In genomic region chr11:115513271-115514237, GRCm38 (mm10) we compare ENCODE assay signal across 8 mouse cellular contexts. TPM values are rescaled to one million over a fixed set of nuclear protein-coding genes. Genes with fewer than 3 reads are reported as not detected.
DNase-seq lines count a peak whose midpoint lies in the region; ATAC-seq and TF ChIP-seq lines count a peak whose summit lies in the region.

No protein-coding gene starts in this region.

- H3K4me2 ChIP-seq in heart, embryonic 16.5 days (ENCODE audit: low read depth, low read length), result peak overlapping the region; percentile 94

- H3K27me3 ChIP-seq in heart, embryonic 16.5 days (ENCODE audit: control insufficient read depth, insufficient read depth, low read length), result no peaks in the 10 kb centered on the region

- WGBS in bone marrow, adult 2 months, result under 1% methylated on average over 57 of the region's 57 CpGs
- WGBS in heart, embryonic 16.5 days, result under 1% methylated on average over 57 of the region's 57 CpGs

- in situ Hi-C loops in ES-E14 (cut with MboI; ENCODE audit: low sequenced_read_pairs in 2 of 2, unreplicated experiment in 2 of 2), result no loop called here

- ATAC-seq in erythroblast, adult 5-6 weeks (replicated peaks; ENCODE audit: low FRiP score, poor library complexity, severe bottlenecking), result peak; percentile 48
- ATAC-seq in heart, embryonic 16.5 days (replicated peaks; ENCODE audit: extremely low read depth, insufficient read depth, low FRiP score), result peak; percentile 50

- peak; percentile 9; the same call in 1 of the 2 replicates for TF ChIP-seq POLR2A in bone marrow, adult 2 months (IDR thresholded peaks at IDR 0.05; ENCODE audit: borderline replicate concordance, control insufficient read depth, low read depth, low read length)

- no peak for TF ChIP-seq CTCF in bone marrow, adult 2 months (IDR thresholded peaks at IDR 0.05; ENCODE audit: control insufficient read depth, insufficient read depth, low read length)

- H3K36me3 ChIP-seq in ES-E14 (ENCODE audit: control insufficient read depth, insufficient read depth, low read length, poor library complexity, severe bottlenecking), result peaks cover 4% of the 10 kb centered on the region; the same call in 1 of the 2 replicates
- no peaks in the 10 kb centered on the region for H3K36me3 ChIP-seq in heart, embryonic 16.5 days (ENCODE audit: control insufficient read depth, insufficient read depth)

- peak overlapping the region; percentile 81 for H3K27ac ChIP-seq in ES-E14 (ENCODE audit: insufficient read depth, low read depth, low read length, poor library complexity, severe bottlenecking)
- peak overlapping the region; percentile 90 for H3K27ac ChIP-seq in bone marrow, adult 2 months (ENCODE audit: control insufficient read depth, insufficient read depth, low read depth, low read length, poor library complexity)
- peak overlapping the region; percentile 90 for H3K27ac ChIP-seq in heart, embryonic 16.5 days (ENCODE audit: low read length)

- peaks cover 9 to 22% of the 10 kb centered on the region in 2 experiments; a peak in 3 of 4 replicates for H3K4me1 ChIP-seq in ES-E14 (ENCODE audit: control insufficient read depth in 2 of 2, insufficient read depth in 2 of 2, low read length in 2 of 2, poor library complexity in 1 of 2)
- H3K4me1 ChIP-seq in bone marrow, adult 2 months (ENCODE audit: control insufficient read depth, insufficient read depth, low read length), result peaks cover 17% of the 10 kb centered on the region
- H3K4me1 ChIP-seq in heart, embryonic 16.5 days (ENCODE audit: control insufficient read depth, insufficient read depth, low read length), result peaks cover 45% of the 10 kb centered on the region

- H3K9me3 ChIP-seq in ES-E14 (ENCODE audit: control insufficient read depth, insufficient read depth, low read depth, low read length), result no peaks in the 10 kb centered on the region
- no peaks in the 10 kb centered on the region for H3K9me3 ChIP-seq in heart, embryonic 16.5 days (replicated peaks; ENCODE audit: control insufficient read depth, low read length)

- peak overlapping the region; percentile 74 to 99 for H3K4me3 ChIP-seq in ES-E14 (ENCODE audit: insufficient read depth in 1 of 2, low read depth in 1 of 2, low read length in 2 of 2, poor library complexity in 1 of 2, severe bottlenecking in 1 of 2)
- peak overlapping the region; percentile 96 for H3K4me3 ChIP-seq in bone marrow, adult 2 months (replicated peaks; ENCODE audit: control insufficient read depth, low read depth, low read length)
- peak overlapping the region; percentile 93 for H3K4me3 ChIP-seq in heart, embryonic 16.5 days (ENCODE audit: low read length)

- peak overlapping the region; percentile 98 for H3K9ac ChIP-seq in ES-E14 (ENCODE audit: insufficient read depth, low read depth, low read length, poor library complexity, severe bottlenecking)
- H3K9ac ChIP-seq in heart, embryonic 16.5 days (ENCODE audit: low read length), result peak overlapping the region; percentile 98

- DNase-seq in ES-E14 (ENCODE audit: low read depth, low spot score), result peak; percentile 44
- DNase-seq in kidney, postnatal 10 days, result peak; percentile 59
- DNase-seq in lung, postnatal 25 days (ENCODE audit: low spot score), result peak; percentile 28
- peak; percentile 68 for DNase-seq in retina, postnatal 1 day
- DNase-seq in layer of hippocampus, adult 9-10 months (ENCODE audit: low spot score), result no peak

TF ChIP-seq in ES-E14, 5 proteins besides CTCF, POLR2A, EP300 and RAD21:
- TF ChIP-seq ZC3H11A (IDR thresholded peaks at IDR 0.05; ENCODE audit: borderline replicate concordance, low read depth, low read length) (no peak), HCFC1 (IDR thresholded peaks at IDR 0.05; ENCODE audit: borderline replicate concordance, insufficient read depth, low read length) (0 out of 2 replicates have a peak, but pooled peaks have one; percentile 36)

RNA-seq across cellular contexts. Expression of gene Jpt1, which starts 0.6 kb away (rescaled TPM):
- total RNA-seq in ES-E14 (2012; rRNA removed), result 164 and 205 TPM in 2 replicates
- 106 and 149 TPM in 2 replicates for polyA plus RNA-seq in bone marrow, adult 2 months (2011; ENCODE audit: insufficient read depth, insufficient read length, low replicate concordance, missing spikeins)
- 105 and 112 TPM in 2 replicates for total RNA-seq in erythroblast, adult 5-6 weeks (2015; ENCODE audit: low replicate concordance)
- total RNA-seq in erythroblast, adult 5-6 weeks (2017; ENCODE audit: low replicate concordance), result 114 and 134 TPM in 2 replicates
- polyA plus RNA-seq in heart, embryonic 16.5 days (2015; fragmentation: Nextera tagmentation; extraction: Ambion mirVana), result 523 and 525 TPM in 2 replicates

RNA-seq across cellular contexts. Expression of gene Nt5c, which starts 21.9 kb away (rescaled TPM):
- 37.2 and 50.5 TPM in 2 replicates for total RNA-seq in ES-E14 (2012; rRNA removed)
- 47.5 and 56.4 TPM in 2 replicates for polyA plus RNA-seq in bone marrow, adult 2 months (2011; ENCODE audit: insufficient read depth, insufficient read length, low replicate concordance, missing spikeins)
- 32.8 and 52.3 TPM in 2 replicates for total RNA-seq in erythroblast, adult 5-6 weeks (2015; ENCODE audit: low replicate concordance)
- 14.1 and 16.0 TPM in 2 replicates for total RNA-seq in erythroblast, adult 5-6 weeks (2017; ENCODE audit: low replicate concordance)
- 60.1 and 64.9 TPM in 2 replicates for polyA plus RNA-seq in heart, embryonic 16.5 days (2015; fragmentation: Nextera tagmentation; extraction: Ambion mirVana)

RNA-seq across cellular contexts. Expression of gene Sumo2, which starts 22.5 kb away (rescaled TPM):
- 325 and 579 TPM in 2 replicates for total RNA-seq in ES-E14 (2012; rRNA removed)
- 188 and 202 TPM in 2 replicates for polyA plus RNA-seq in bone marrow, adult 2 months (2011; ENCODE audit: insufficient read depth, insufficient read length, low replicate concordance, missing spikeins)
- 126 and 222 TPM in 2 replicates for total RNA-seq in erythroblast, adult 5-6 weeks (2015; ENCODE audit: low replicate concordance)
- 154 and 170 TPM in 2 replicates for total RNA-seq in erythroblast, adult 5-6 weeks (2017; ENCODE audit: low replicate concordance)
- 556 and 599 TPM in 2 replicates for polyA plus RNA-seq in heart, embryonic 16.5 days (2015; fragmentation: Nextera tagmentation; extraction: Ambion mirVana)

RNA-seq across cellular contexts. Expression of gene Armc7, which starts 38.1 kb away (rescaled TPM):
- total RNA-seq in ES-E14 (2012; rRNA removed), result 4.8 and 5.0 TPM in 2 replicates
- 4.4 and 18.7 TPM in 2 replicates for polyA plus RNA-seq in bone marrow, adult 2 months (2011; ENCODE audit: insufficient read depth, insufficient read length, low replicate concordance, missing spikeins)
- total RNA-seq in erythroblast, adult 5-6 weeks (2015; ENCODE audit: low replicate concordance), result 2.5 and 3.8 TPM in 2 replicates
- total RNA-seq in erythroblast, adult 5-6 weeks (2017; ENCODE audit: low replicate concordance), result 1.5 and 5.5 TPM in 2 replicates
- 5.4 and 6.2 TPM in 2 replicates for polyA plus RNA-seq in heart, embryonic 16.5 days (2015; fragmentation: Nextera tagmentation; extraction: Ambion mirVana)

RNA-seq across cellular contexts. Expression of gene Nup85, which starts 50.7 kb away (rescaled TPM):
- total RNA-seq in ES-E14 (2012; rRNA removed), result 279 and 312 TPM in 2 replicates
- 111 and 163 TPM in 2 replicates for polyA plus RNA-seq in bone marrow, adult 2 months (2011; ENCODE audit: insufficient read depth, insufficient read length, low replicate concordance, missing spikeins)
- 39.3 and 72.1 TPM in 2 replicates for total RNA-seq in erythroblast, adult 5-6 weeks (2015; ENCODE audit: low replicate concordance)
- total RNA-seq in erythroblast, adult 5-6 weeks (2017; ENCODE audit: low replicate concordance), result 52.1 and 69.3 TPM in 2 replicates
- polyA plus RNA-seq in heart, embryonic 16.5 days (2015; fragmentation: Nextera tagmentation; extraction: Ambion mirVana), result 107 and 117 TPM in 2 replicates
